Mouse (Mus musculus) monocyte, adult 5-6 weeks (primary cell): ENCODE data around the gene Ptprcap. TPM values are rescaled to one million over a fixed set of nuclear protein-coding genes. Genes with fewer than 3 reads are reported as not detected.

Experiments
- ATAC-seq: fragments of 153-309, 156-312 bp; replicated peaks from 2 replicates; pipeline ENCODE4 v1.8.0; 2017; ENCODE audit warnings: mild to moderate bottlenecking; ENCODE audit not compliant: low TSS enrichment, insufficient number of reproducible peaks, severe bottlenecking, poor library complexity, low FRiP score
- total RNA-seq: library from RNA; stranded (forward); fragments of 200-1000, 200-491, 200-594 nt; gene quantifications from 3 replicates; pipeline ENCODE4 v1.2.3, GENCODE M21; 2017

Ptprcap gene
- total RNA-seq, 1 experiment from 2014 or later: 133 TPM

GRCm38 (mm10) chr19:4183689-4184088 is 30.3 kb downstream of the Ptprcap start:
- no peak for ATAC-seq

- ATAC-seq: peak; percentile 23; the same call in 1 of the 2 replicates
Measured at GRCm38 (mm10) chr19:4184976-4185975, 31.9 kb downstream of the Ptprcap start.

GRCm38 (mm10) chr19:4187303-4187702 is 33.9 kb downstream of the Ptprcap start:
- ATAC-seq: no peak

- ATAC-seq: no peak
Measured at GRCm38 (mm10) chr19:4189051-4189620, 35.7 kb downstream of the Ptprcap start.

GRCm38 (mm10) chr19:4190831-4191334 is 37.5 kb downstream of the Ptprcap start, which contains the start of gene Tbc1d10c:
Tbc1d10c (minus strand) TSS chr19:4191284.
- ATAC-seq: peak; percentile 63

GRCm38 (mm10) chr19:4191528-4192250 is 38.3 kb downstream of the Ptprcap start, which contains the start of gene Ppp1ca:
Ppp1ca (plus strand) TSS chr19:4192065.
- peak; percentile 71 for ATAC-seq

GRCm38 (mm10) chr19:4192251-4192985 is 39.0 kb downstream of the Ptprcap start:
- no peak for ATAC-seq

GRCm38 (mm10) chr19:4193129-4193528 is 39.7 kb downstream of the Ptprcap start:
- no peak for ATAC-seq

GRCm38 (mm10) chr19:4194021-4194724 is 40.8 kb downstream of the Ptprcap start:
- ATAC-seq: no peak

GRCm38 (mm10) chr19:4194776-4195650 is 41.6 kb downstream of the Ptprcap start:
- no peak for ATAC-seq

GRCm38 (mm10) chr19:4196048-4196447 is 42.6 kb downstream of the Ptprcap start:
- ATAC-seq: no peak

GRCm38 (mm10) chr19:4196548-4196947 is 43.1 kb downstream of the Ptprcap start:
- ATAC-seq: no peak

- no peak for ATAC-seq
Measured at GRCm38 (mm10) chr19:4197180-4197579, 43.8 kb downstream of the Ptprcap start.

GRCm38 (mm10) chr19:4201291-4201909 is 48.0 kb downstream of the Ptprcap start, which contains the start of gene Rad9a:
Rad9a (minus strand) TSS chr19:4201662.
- ATAC-seq: peak; percentile 77

GRCm38 (mm10) chr19:4202149-4202548 is 48.7 kb downstream of the Ptprcap start:
- ATAC-seq: no peak

- ATAC-seq: no peak
Measured at GRCm38 (mm10) chr19:4203148-4203547, 49.7 kb downstream of the Ptprcap start.
